Mouse (Mus musculus) adrenal gland, postnatal 25 days (tissue): ENCODE measurements at regions not wholly inside any gene's neighbourhood (a gene's known extent, or its start where the extent isn't known, plus 50 kb on each side); places are given as distances from the start of the nearest gene placed in this dataset.

Source experiments
- DNase-seq: peaks from one replicate; pipeline ENCODE4 v3.0.0; 2021; ENCODE audit warnings: mixed read lengths

DNA sequence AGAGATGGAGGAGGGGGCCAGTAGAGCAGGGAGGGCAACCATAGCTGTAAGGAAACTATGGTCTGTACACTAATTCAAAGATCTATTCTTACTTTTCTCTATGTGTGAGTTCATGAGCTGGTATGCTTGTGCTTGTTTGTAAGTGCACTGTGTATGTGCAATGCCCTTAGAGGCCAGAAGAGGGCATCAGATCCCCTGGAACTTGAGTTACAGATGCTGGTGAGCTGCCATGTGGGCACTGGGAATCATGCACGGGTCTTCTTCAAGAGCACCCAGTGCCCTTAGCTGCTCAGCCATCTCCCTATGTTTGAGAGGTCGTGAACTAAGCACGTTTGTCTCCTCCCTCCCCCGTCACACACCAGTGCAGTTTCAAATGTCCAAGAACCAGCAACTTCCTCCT, 68.9 kb downstream of the Tbx3 start:
- no peak for DNase-seq

DNA sequence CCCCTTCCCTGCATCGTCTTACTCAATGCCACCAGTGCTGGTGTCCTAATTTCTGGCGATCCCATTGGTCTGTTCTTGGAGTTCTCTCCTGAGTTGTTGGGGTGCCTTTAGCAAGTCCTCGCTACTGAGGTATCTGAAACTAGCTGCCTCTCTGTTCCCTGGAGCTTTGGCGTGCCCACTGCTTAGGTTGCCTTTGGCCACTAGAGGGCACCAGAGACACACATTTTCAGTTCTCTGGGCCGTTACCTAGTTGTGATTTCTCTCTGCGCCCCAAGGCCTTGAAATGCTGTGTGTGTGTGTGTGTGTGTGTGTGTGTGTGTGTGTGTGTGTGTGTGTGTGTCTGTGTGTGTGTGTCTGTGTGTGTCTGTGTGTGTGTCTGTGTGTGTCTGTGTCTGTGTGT, 70.6 kb downstream of the Tbx3 start:
- DNase-seq, result peak; percentile 42

DNA sequence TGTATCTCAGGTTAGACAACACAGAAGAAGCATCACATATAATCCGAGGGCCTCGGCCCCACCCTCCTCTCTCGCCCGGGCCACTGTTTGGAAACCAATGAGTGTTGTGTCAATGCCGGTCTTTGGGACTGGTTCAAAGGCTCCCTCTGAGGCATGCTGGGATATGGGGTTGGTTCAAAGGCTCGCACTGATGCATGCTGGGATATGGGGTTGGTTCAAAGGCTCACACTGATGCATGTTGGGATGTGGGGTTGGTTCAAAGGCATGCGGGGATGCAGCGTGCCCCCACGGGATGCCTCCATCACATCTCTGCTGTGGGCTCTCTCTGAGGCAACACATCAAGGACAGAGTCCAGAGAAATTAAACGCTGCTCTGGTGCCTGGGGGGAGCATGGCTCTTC, 73.3 kb downstream of the Tbx3 start:
- DNase-seq, result no peak

DNA sequence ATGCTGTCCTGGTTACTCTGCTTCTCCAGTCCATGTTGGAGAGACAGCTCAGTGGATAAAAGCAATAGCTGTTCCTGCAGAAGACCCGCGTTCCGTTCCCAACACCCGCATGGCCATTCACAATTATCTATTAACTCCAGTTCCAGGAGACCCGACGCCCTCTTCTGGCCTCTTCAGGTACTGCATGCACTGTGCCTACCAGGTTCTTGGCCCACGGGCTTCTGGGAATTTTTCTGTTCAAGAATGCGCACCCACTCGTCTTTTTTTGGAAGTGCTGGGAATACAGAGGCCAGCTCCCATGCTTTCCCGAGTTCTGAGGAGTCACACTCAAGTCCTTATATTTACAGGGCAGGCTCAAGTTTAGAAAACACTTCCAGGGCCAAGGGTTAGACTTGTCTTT, 76.6 kb downstream of the Tbx3 start:
- no peak for DNase-seq

DNA sequence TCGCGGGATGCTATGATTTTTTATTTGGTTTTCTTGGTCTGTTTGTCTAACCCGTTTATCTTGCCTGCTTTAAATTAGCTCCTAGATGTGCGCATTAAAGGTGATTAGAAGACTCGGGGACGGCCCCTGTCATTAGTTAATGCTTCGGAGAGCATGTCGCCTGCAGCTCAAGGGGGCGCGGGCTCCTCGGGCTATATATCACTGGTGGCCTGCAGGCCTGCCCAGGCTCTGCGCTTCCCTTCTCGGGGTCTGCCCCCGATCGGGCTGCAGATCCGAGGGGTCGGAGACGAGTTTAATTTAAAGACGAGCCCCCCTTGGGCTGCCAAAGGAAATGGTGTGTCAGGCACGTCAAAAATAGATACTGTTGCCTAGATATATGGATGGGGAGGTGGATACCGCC, 78.2 kb downstream of the Tbx3 start:
- no peak for DNase-seq

DNA sequence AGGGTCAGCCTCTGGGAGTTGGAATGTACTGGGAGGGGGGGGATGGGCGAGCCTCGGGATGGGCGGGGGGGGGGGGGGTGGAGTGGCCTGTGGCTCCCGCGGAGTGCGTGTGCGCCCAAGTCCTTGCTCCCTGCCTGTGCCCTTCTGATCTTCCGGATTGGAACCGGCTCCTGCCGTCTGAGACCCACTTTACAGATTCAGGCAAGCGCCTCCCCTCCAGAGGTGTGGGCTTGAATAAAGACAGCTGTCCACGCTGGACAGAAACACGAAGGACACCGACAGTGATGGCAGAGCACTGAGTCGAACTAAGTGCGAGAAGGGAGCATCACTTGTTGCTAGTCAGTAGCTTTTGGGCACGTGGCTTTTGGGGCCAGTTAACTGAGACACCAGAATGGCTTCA, 78.7 kb downstream of the Tbx3 start:
- no peak for DNase-seq

DNA sequence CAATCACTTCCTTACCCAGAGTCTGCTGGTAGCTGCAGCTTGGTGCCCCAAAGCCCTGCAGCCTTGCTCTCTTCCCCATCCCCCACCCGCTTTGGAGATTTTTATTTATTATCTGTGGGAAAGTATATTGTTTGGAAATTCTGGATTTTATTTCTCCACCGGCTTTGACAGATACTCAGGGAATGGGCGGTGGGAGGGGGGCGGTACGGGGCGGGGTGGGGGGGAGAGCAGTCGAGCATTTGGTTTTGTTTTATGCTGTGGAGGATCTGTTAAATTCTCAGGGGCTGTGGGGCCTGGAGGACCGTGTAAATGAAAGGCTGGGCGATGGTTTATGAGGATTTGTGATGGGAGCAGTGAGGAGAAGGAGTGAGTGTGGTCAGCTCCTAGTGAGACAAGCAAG, 76.7 kb upstream of the Tbx5 start:
- no peak for DNase-seq

DNA sequence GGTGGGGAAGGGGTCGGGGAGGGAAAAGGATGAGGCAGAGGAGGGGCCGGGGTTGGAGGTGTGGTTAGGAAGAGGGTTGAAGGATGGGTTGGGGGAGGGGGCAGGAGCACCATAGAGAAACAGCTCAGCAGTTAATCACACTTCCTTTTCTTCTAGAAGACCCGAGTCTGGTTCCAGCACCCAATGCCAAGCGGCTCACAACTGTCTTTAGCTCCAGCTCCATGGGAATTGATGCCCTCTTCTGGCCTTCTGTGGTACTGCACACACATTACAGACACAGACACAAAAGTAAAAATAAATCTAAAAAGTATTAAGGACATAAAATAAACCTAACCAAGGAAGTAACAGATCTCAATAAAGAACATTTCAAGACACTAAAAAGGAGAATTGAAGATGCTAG, 73.6 kb upstream of the Tbx5 start:
- DNase-seq, result no peak

DNA sequence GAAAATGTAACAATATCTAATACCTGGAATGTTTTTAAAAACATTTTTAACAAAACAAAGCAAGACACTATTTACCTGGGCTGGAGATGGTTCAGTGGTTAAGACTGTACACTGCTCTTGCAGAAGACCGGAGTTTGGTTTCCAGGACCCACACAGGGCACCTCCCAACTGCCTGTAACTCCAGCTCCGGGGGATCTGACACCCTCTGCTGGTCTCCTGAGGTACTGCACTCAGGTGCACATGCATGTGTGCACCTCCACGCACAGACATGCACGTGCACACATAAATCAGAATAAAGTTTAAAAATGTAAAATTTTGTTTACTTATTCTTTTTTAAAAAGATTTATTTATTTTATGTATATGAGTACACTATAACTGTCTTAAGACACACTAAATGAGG, 70.4 kb upstream of the Tbx5 start:
- no peak for DNase-seq

DNA sequence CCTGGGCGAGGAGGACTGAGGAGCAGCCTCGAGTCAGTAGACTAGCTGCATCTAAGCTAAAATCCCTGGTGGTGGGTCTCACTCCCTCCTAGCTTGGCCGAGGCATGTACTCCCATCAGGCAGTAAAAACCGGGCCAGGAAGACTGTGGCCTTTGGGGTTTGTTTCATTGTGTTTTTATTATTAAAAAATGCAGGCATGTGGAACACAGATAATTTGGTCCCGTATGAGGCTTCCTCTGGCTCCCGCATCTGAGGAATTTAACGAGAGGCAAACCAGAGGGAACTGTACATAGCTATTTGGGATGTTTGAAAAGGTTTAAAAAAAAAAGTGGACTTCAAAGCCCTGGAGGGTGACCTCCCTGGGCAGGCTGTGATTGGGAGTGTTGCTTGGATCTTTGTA, 69.1 kb upstream of the Tbx5 start:
- DNase-seq, result no peak

DNA sequence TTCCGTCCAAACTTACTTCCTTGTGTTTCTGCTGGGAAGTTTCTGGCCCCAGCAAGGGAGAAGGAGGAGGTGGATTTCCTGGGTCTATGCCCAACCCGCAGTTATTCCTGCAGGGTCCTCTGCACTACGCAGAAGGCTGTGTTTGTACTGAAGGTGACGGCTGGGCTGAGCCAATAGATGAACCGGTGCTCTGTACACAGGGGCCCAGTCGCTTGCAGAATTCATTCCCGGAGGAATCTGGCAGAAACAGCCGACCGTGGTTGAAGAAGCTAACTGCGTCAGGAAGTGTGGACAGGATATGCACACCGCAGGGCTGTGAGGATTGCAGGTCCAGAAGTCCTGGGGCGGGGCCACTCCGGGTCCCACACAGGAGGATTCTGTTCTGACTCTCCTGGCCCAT, 66.1 kb upstream of the Tbx5 start:
- no peak for DNase-seq

DNA sequence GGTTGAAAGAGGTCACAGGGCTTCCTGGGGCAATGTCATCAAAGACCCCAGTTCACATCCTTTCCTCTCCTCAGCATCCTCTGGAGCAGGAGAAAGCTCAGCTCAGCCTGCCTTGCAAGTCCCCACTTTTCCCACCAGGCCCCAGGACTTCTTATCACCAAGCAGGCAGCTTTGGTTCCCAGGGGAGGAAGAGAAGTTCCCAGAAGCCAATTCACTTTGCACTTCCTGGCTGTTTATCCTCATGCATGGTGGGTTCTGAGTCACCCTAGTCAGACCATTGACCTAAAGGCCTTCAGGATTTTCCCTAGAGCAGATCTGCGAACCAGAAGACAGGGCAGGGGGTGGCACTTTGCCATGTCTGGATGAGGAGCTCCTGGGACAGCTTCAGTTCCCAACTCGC, 61.5 kb upstream of the Tbx5 start:
- DNase-seq, result no peak

DNA sequence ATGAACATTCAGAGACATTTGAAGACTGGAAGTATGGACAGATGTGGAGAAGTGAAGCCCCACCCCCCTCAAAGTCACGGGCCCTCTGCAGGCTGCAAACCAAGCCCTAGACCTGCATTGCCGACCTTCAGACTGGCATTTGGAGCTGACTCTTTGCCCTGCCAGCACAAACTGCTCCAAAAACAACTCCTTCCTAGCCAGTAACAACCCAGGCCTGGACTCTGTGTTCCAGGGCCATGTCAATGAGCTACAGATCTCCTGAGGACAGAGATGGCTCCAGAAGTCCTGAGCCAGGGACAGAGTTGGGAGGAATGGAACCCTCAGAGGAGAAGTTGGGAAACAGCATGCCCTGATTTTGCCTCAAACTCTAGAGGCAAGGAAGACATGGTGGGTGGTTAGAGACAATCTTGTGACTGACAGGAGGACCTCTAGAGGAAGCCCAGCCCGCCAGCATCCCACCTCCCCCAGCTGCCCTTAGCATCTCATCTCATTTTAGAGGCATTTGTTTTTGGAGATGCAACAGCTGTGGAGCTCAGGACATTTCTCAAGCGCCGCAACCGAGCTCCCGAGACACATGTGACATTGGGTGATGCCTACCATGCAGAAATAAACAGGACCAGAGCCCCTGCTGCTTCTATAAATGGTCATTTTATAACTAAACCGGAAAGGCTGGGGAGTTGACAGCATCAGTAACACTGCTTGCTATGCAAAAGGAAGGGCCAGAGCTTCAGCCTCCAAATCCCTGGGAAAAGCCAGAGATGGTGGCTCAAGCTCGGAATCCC, 56.2 kb upstream of the Tbx5 start:
- DNase-seq, result peak; percentile 5

DNA sequence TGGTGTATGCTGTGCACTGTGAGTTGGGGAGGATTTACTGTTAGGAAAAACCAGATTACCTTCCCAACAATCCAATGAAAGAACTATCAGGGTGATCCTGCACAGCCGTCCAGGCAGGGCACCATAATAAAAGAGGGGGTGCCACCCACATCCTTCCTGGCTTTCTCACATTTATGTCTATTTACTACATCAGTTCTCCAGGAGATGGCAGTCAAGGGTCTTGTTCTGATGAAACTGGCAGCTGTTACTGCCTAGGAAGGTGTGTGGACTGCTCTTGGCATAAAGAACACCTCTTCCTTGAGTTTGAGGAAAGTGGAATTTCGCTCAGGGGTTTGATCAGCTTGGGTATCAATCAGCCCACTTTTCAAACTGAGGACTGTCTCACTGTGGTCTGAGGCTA, 54.6 kb upstream of the Tbx5 start:
- no peak for DNase-seq

DNA sequence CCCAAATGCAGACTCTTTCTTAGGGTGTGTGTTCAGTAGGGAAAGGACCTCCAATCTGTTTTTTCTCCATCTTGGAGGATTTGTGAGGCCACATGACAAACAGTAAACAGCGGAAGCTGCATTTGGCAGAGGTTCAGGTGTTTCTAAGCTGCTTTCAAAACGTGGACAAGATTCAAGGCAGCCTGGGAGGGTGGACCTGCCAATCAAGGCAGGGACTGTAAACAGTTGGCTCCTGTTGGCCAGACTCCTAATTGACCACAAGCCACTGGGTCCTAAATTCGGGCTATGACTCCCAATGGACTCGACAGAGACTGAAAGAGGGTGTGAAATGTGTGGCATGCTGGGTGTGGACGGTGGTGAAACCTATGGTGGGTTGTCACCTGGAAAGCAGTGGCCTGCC, 51.1 kb upstream of the Tbx5 start:
- DNase-seq, result no peak
